Mouse (Mus musculus): ENCODE measurements around the gene Clec2i. TPM values are rescaled to one million over a fixed set of nuclear protein-coding genes. Genes with fewer than 3 reads are reported as not detected.
A peak's percentile ranks its signal among the peaks of the same experiment; 100 is the strongest.
"Not testable (repeated sequence)": the region's sequence is repeated elsewhere in the genome, so short reads cannot be mapped to it uniquely, and the experiment has no call there.

Clec2i gene
- total RNA-seq (2021) = not detected

GRCm38 (mm10) chr6:128887091-128887790 lies at the start of gene Clec2i:
Gene Clec2i (plus strand): TSS chr6:128887588.
- intact Hi-C loops (cut with DNase I) = loop anchor here (10.0 kb wide), 1 partner anchor 78 kb away; no protein-coding TSS in a partner anchor
- DNase-seq = not testable (repeated sequence)

- peak; percentile 78 for DNase-seq
- intact Hi-C loops (cut with DNase I) = loop anchor here (2.0 kb wide), 1 partner anchor 74 kb away; no protein-coding TSS in a partner anchor
Measured at GRCm38 (mm10) chr6:128838342-128839265, 48.8 kb upstream of the Clec2i start.

GRCm38 (mm10) chr6:128839266-128839771 lies 48.1 kb upstream of the Clec2i start:
- intact Hi-C loops (cut with DNase I) = loop anchor here (2.0 kb wide), 1 partner anchor 75 kb away; no protein-coding TSS in a partner anchor
- peak; percentile 86 for DNase-seq

GRCm38 (mm10) chr6:128839921-128840320 lies 47.5 kb upstream of the Clec2i start:
- DNase-seq = no peak
- intact Hi-C loops (cut with DNase I) = loop anchor here (2.0 to 10.0 kb wide), 3 partner anchors 33 to 525 kb away; no protein-coding TSS in a partner anchor

GRCm38 (mm10) chr6:128840669-128841068 lies 46.7 kb upstream of the Clec2i start:
- intact Hi-C loops (cut with DNase I) = loop anchor here (5.0 to 10.0 kb wide), 2 partner anchors 33 to 524 kb away; no protein-coding TSS in a partner anchor
- not testable (repeated sequence) for DNase-seq

GRCm38 (mm10) chr6:128841327-128842089 lies 45.9 kb upstream of the Clec2i start:
- no peak for DNase-seq
- intact Hi-C loops (cut with DNase I) = loop anchor here (5.0 to 10.0 kb wide), 2 partner anchors 34 to 523 kb away; no protein-coding TSS in a partner anchor

GRCm38 (mm10) chr6:128842356-128842944 lies 44.9 kb upstream of the Clec2i start:
- intact Hi-C loops (cut with DNase I) = loop anchor here (5.0 to 10.0 kb wide), 2 partner anchors 35 to 522 kb away; no protein-coding TSS in a partner anchor

GRCm38 (mm10) chr6:128842945-128843478 lies 44.4 kb upstream of the Clec2i start:
- peak; percentile 85 for DNase-seq
- intact Hi-C loops (cut with DNase I) = loop anchor here (5.0 to 10.0 kb wide), 2 partner anchors 36 to 522 kb away; no protein-coding TSS in a partner anchor

More at GRCm38 (mm10) chr6:128842356-128842944, 44.9 kb upstream of the Clec2i start:
- DNase-seq = no peak

- intact Hi-C loops (cut with DNase I) = loop anchor here (5.0 to 10.0 kb wide), 2 partner anchors 36 to 521 kb away; no protein-coding TSS in a partner anchor
- peak; percentile 44 for DNase-seq
Measured at GRCm38 (mm10) chr6:128843479-128843992, 43.9 kb upstream of the Clec2i start.

- intact Hi-C loops (cut with DNase I) = loop anchor here (5.0 to 10.0 kb wide), 2 partner anchors 37 to 521 kb away; no protein-coding TSS in a partner anchor
- DNase-seq = peak; percentile 28
Measured at GRCm38 (mm10) chr6:128844131-128844530, 43.3 kb upstream of the Clec2i start.

- DNase-seq = peak; percentile 8
- intact Hi-C loops (cut with DNase I) = loop anchor here (5.0 to 10.0 kb wide), 2 partner anchors 37 to 520 kb away; no protein-coding TSS in a partner anchor
Measured at GRCm38 (mm10) chr6:128844586-128845080, 42.8 kb upstream of the Clec2i start.

- intact Hi-C loops (cut with DNase I) = loop anchor here (10.0 kb wide), 1 partner anchor 519 kb away; no protein-coding TSS in a partner anchor
- peak; percentile 93 for DNase-seq
Measured at GRCm38 (mm10) chr6:128845319-128845979, 41.9 kb upstream of the Clec2i start.

- intact Hi-C loops (cut with DNase I) = loop anchor here (10.0 kb wide), 1 partner anchor 519 kb away; no protein-coding TSS in a partner anchor
- DNase-seq = no peak
Measured at GRCm38 (mm10) chr6:128845998-128846542, 41.3 kb upstream of the Clec2i start.

- DNase-seq = no peak
- intact Hi-C loops (cut with DNase I) = loop anchor here (10.0 kb wide), 1 partner anchor 517 kb away; no protein-coding TSS in a partner anchor
Measured at GRCm38 (mm10) chr6:128847401-128847800, 40.0 kb upstream of the Clec2i start.

GRCm38 (mm10) chr6:128849902-128850301 lies 37.5 kb upstream of the Clec2i start:
- intact Hi-C loops (cut with DNase I) = loop anchor here (5.0 to 10.0 kb wide), 2 partner anchors 407 to 515 kb away; no protein-coding TSS in a partner anchor
- DNase-seq = peak; percentile 48

GRCm38 (mm10) chr6:128850671-128851070 lies 36.7 kb upstream of the Clec2i start:
- no peak for DNase-seq
- intact Hi-C loops (cut with DNase I) = loop anchor here (5.0 kb wide), 1 partner anchor 407 kb away; no protein-coding TSS in a partner anchor

GRCm38 (mm10) chr6:128851151-128851550 lies 36.2 kb upstream of the Clec2i start:
- no peak for DNase-seq
- intact Hi-C loops (cut with DNase I) = loop anchor here (5.0 kb wide), 1 partner anchor 406 kb away; no protein-coding TSS in a partner anchor

Measured in left cerebral cortex, postnatal 4 days (tissue).